Mouse (Mus musculus) cerebellum, adult (tissue): ENCODE measurements around the gene Plppr1.
"Not testable (repeated sequence)": the region's sequence is repeated elsewhere in the genome, so short reads cannot be mapped to it uniquely, and the experiment has no call there.

ENCODE experiments used
- ATAC-seq: cut with Nextera tagmentation; 2 replicates; pipeline ENCODE4 v1.9.2; 2017; ENCODE audit warnings: mild to moderate bottlenecking, moderate library complexity, mixed read lengths; ENCODE audit not compliant: insufficient number of reproducible peaks, low FRiP score, low TSS enrichment

Plppr1 gene

GRCm38 (mm10) chr4:49350470-49350869 is 291.4 kb downstream of the Plppr1 start:
- no peak for ATAC-seq

DNA sequence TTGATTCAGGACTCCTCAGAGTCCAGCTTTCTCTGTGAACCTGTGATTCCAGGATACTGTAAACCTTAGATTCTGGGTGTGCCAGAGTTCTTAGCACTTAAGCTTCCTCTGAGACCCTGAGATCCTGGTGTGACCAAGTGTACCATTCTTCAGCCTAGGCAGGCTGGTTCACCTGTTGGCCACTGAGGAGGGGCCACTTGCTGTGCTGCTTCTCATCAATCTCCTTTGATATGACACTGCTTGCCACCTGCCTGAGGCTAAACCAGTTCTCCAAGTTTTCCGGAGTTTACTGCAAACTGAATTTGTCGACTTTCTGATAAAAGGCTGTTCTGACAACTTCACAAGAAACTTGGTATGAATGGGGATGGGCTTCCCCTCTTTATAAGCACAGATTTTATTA is 298.0 kb downstream of the Plppr1 start:
- no peak for ATAC-seq

GRCm38 (mm10) chr4:49368046-49368445 is 309.0 kb downstream of the Plppr1 start:
- ATAC-seq: not testable (repeated sequence)

DNA sequence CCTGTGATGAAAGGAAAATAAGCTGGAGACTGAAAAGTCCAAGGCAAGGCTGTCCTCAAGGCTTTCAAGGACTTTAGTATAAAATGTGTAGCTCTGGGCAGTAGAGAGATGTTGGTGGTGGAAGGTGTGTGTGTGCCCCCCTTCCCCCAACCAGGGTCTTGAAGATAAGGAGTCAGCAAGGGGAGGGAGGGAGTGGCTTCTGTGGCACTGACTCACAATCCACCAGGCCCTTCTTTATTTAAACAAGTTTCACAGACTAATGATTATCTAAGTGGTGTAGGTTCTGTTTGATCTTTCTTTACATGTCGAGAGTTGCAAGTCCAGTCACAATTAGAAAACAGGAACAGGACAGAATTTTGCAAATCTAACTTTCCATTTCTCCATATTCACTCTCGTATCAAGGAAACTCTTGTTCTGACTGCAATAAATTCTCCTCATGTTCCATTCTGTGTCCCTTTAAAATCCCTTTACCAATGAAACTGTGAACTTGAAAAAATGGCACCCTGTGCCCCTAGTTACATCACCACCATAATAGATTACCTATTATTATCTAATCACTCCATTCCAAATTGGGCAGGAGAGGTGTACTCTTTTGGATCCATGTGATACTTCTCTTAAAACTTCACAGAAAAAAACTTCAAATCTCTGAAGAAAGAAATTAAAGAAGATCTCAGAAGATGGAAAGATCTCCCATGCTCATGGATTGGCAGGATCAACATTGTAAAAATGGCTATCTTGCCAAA is 324.7 kb downstream of the Plppr1 start:
- not testable (repeated sequence) for ATAC-seq

GRCm38 (mm10) chr4:49386873-49387272 is 327.8 kb downstream of the Plppr1 start:
- no peak for ATAC-seq
